Mouse (Mus musculus) megakaryocyte, embryonic 14.5 days (primary cell): ENCODE data around the gene Gm49027.

Source experiments
- FLI1 ChIP-seq: IDR thresholded peaks from 2 replicates; pipeline ENCODE4 v1.6.1; 2012; ENCODE audit warnings: low read length, inconsistent platforms, mixed read lengths
- GATA1 ChIP-seq: IDR thresholded peaks from 3 replicates; pipeline ENCODE4 v1.6.1; 2012; ENCODE audit warnings: mixed read lengths, low read length, inconsistent platforms, borderline replicate concordance

GRCm38 (mm10) chr5:123514871-123515270 is 10.4 kb downstream of the Gm49027 start:
- no peak for TF ChIP-seq GATA1
- TF ChIP-seq FLI1, result no peak
